Mouse (Mus musculus): ENCODE data around the gene Gm9958.

GRCm38 (mm10) chr5:90353552-90354317 is 13.3 kb upstream of the Gm9958 start:
- no peak for TF ChIP-seq GATA1 (IDR thresholded peaks at IDR 0.05; ENCODE audit: borderline replicate concordance, low read length)
- no peak for TF ChIP-seq CTCF (IDR thresholded peaks at IDR 0.05; ENCODE audit: low read depth, low read length)

Measured in G1E (cell line).